Mouse (Mus musculus): ENCODE data around the gene Zc4h2. TPM values are rescaled to one million over a fixed set of nuclear protein-coding genes. Genes with fewer than 3 reads are reported as not detected.
A peak's percentile ranks its signal among the peaks of the same experiment; 100 is the strongest.

Zc4h2 gene
- 50.6 and 54.7 TPM in 2 replicates for polyA plus RNA-seq (2014; fragmentation: Nextera tagmentation; extraction: Ambion mirVana)

GRCm38 (mm10) chrX:95657804-95658599 lies at the start of gene Zc4h2:
TSS of gene Zc4h2 (minus strand) at chrX:95658509.
- Histone ChIP-seq H3K9me3 (ENCODE audit: control insufficient read depth, low read length) (no peaks in the 10 kb centered on the region), H3K4me2 (peak within 1 kb of the TSS; percentile 31), H3K9ac (ENCODE audit: low read length) (peak within 1 kb of the TSS; percentile 62), H3K4me1 (ENCODE audit: control insufficient read depth, insufficient read depth, low read length) (no peaks in the 10 kb centered on the region), H3K4me3 (ENCODE audit: low read depth, low read length) (peak within 1 kb of the TSS; percentile 42), H3K27ac (ENCODE audit: low read depth, low read length) (no peak within 1 kb of the TSS), H3K36me3 (ENCODE audit: control insufficient read depth, insufficient read depth, low read length) (no peaks in the 10 kb centered on the region), H3K27me3 (ENCODE audit: control insufficient read depth, insufficient read depth, low read length) (no peaks in the 10 kb centered on the region)
- ATAC-seq (ENCODE audit: low FRiP score) (peak; percentile 100), DNase-seq (ENCODE audit: low spot score, missing footprints) (peak; percentile 92)
- 25% methylated on average over 7 of the region's 7 CpGs for WGBS

- Histone ChIP-seq H3K4me3 (ENCODE audit: low read depth, low read length) (no peak overlapping the region), H3K27ac (ENCODE audit: low read depth, low read length) (no peak overlapping the region), H3K9me3 (ENCODE audit: control insufficient read depth, low read length) (no peaks in the 10 kb centered on the region), H3K9ac (ENCODE audit: low read length) (no peak overlapping the region), H3K27me3 (ENCODE audit: control insufficient read depth, insufficient read depth, low read length) (no peaks in the 10 kb centered on the region), H3K36me3 (ENCODE audit: control insufficient read depth, insufficient read depth, low read length) (no peaks in the 10 kb centered on the region), H3K4me2 (no peak overlapping the region), H3K4me1 (ENCODE audit: control insufficient read depth, insufficient read depth, low read length) (no peaks in the 10 kb centered on the region)
- ATAC-seq (ENCODE audit: low FRiP score) (no peak), DNase-seq (ENCODE audit: low spot score, missing footprints) (no peak)
- 67% methylated on average over 1 of the region's 1 CpGs for WGBS
Observed at GRCm38 (mm10) chrX:95687119-95687518, 28.8 kb upstream of the Zc4h2 start.

DNA sequence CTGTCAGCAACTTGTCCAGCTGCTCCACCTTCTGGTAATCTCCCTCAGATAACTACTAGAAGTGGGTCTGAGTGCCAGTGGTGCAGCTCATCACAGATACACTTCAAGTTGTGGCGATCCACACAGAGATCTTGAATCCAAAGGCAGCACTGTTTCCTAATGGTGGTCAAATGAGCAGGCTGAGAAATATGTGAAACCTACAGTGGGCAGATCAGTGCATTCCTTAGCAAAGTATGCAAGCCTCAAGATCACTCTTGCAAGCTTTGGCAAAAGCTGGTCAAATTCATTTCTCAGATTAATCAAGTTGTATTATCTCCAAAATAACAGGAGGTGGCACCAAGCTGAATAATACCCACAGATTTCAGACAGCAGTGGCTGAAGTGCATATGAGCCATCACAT lies 23.9 kb upstream of the Zc4h2 start:
- H3K9me3 ChIP-seq (ENCODE audit: control insufficient read depth, low read length): no peaks in the 10 kb centered on the region
- no peaks in the 10 kb centered on the region for H3K27me3 ChIP-seq (ENCODE audit: control insufficient read depth, insufficient read depth, low read length)
- no peak for ATAC-seq (ENCODE audit: low FRiP score)
- no peak overlapping the region for H3K4me2 ChIP-seq
- no peak overlapping the region for H3K27ac ChIP-seq (ENCODE audit: low read depth, low read length)
- no peak overlapping the region for H3K9ac ChIP-seq (ENCODE audit: low read length)
- no peak overlapping the region for H3K4me3 ChIP-seq (ENCODE audit: low read depth, low read length)
- no peaks in the 10 kb centered on the region for H3K36me3 ChIP-seq (ENCODE audit: control insufficient read depth, insufficient read depth, low read length)
- WGBS: 88% methylated on average over 1 of the region's 1 CpGs
- no peaks in the 10 kb centered on the region for H3K4me1 ChIP-seq (ENCODE audit: control insufficient read depth, insufficient read depth, low read length)
- DNase-seq (ENCODE audit: low spot score, missing footprints): no peak

DNA sequence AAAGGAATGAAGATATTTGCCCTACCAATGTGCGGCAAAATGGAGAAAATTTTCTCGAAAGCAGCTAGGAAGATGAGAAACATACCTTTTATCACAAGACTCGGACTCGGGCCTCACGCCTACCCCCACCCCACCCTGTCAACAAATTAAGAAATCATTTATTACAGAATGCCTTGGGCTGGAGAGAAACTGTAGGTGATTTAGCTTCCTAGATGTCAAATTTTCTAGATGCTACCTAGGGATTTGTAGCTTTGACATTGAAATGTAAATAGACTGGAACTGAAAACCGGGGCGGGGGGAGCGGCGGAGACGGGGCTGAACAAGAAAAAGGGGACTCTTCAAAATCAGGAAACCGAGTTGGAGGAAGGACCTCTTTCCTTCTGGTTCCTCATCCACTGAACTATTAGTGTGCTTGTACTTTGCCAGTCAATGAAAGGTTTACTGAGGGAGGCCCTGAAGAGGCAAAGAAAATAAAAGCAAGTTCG lies 333 bp upstream of the Zc4h2 start:
- Histone ChIP-seq H3K4me3 (ENCODE audit: low read depth, low read length) (peak overlapping the region; percentile 42), H3K4me1 (ENCODE audit: control insufficient read depth, insufficient read depth, low read length) (no peaks in the 10 kb centered on the region), H3K36me3 (ENCODE audit: control insufficient read depth, insufficient read depth, low read length) (no peaks in the 10 kb centered on the region), H3K27me3 (ENCODE audit: control insufficient read depth, insufficient read depth, low read length) (no peaks in the 10 kb centered on the region), H3K27ac (ENCODE audit: low read depth, low read length) (no peak overlapping the region), H3K9ac (ENCODE audit: low read length) (peak overlapping the region; percentile 62), H3K9me3 (ENCODE audit: control insufficient read depth, low read length) (no peaks in the 10 kb centered on the region), H3K4me2 (peak overlapping the region; percentile 31)
- DNase-seq (ENCODE audit: low spot score, missing footprints) (no peak), ATAC-seq (ENCODE audit: low FRiP score) (peak; percentile 77)
- 28% methylated on average over 12 of the region's 12 CpGs for WGBS

- H3K27me3 ChIP-seq (ENCODE audit: control insufficient read depth, insufficient read depth, low read length): no peaks in the 10 kb centered on the region
- H3K4me1 ChIP-seq (ENCODE audit: control insufficient read depth, insufficient read depth, low read length): no peaks in the 10 kb centered on the region
- no peak overlapping the region for H3K4me3 ChIP-seq (ENCODE audit: low read depth, low read length)
- no peak overlapping the region for H3K4me2 ChIP-seq
- no peaks in the 10 kb centered on the region for H3K9me3 ChIP-seq (ENCODE audit: control insufficient read depth, low read length)
- no peak for ATAC-seq (ENCODE audit: low FRiP score)
- DNase-seq (ENCODE audit: low spot score, missing footprints): no peak
- H3K9ac ChIP-seq (ENCODE audit: low read length): no peak overlapping the region
- 92% methylated on average over 5 of the region's 5 CpGs for WGBS
- H3K36me3 ChIP-seq (ENCODE audit: control insufficient read depth, insufficient read depth, low read length): no peaks in the 10 kb centered on the region
- no peak overlapping the region for H3K27ac ChIP-seq (ENCODE audit: low read depth, low read length)
Observed at GRCm38 (mm10) chrX:95600609-95601008, 57.7 kb downstream of the Zc4h2 start.

Other genes starting within 250 kb of the Zc4h2 start
- 8.5 and 8.7 TPM in 2 replicates for gene Amer1, start 213.6 kb downstream of the Zc4h2 start, polyA plus RNA-seq (2014; fragmentation: Nextera tagmentation; extraction: Ambion mirVana)
- gene Asb12, start 100.5 kb downstream of the Zc4h2 start, polyA plus RNA-seq (2014; fragmentation: Nextera tagmentation; extraction: Ambion mirVana): 0.22 TPM in 1 of 2 replicates, not detected in the other
- not detected in 2 replicates for gene Pfn5, start 100.4 kb downstream of the Zc4h2 start, polyA plus RNA-seq (2014; fragmentation: Nextera tagmentation; extraction: Ambion mirVana)
- 3.1 and 3.4 TPM in 2 replicates for gene Zc3h12b, start 53.2 kb upstream of the Zc4h2 start, polyA plus RNA-seq (2014; fragmentation: Nextera tagmentation; extraction: Ambion mirVana)

Measured in midbrain, embryonic 11.5 days (tissue).